Mouse (Mus musculus) hindbrain, embryonic 15.5 days (tissue): Measurements from ENCODE around the gene P2ry13. TPM values are rescaled to one million over a fixed set of nuclear protein-coding genes. Genes with fewer than 3 reads are reported as not detected.

Experiments
- ATAC-seq: fragments of 200-750 bp; cut with Nextera tagmentation; 2 replicates; pipeline ENCODE4 v1.8.0; 2017; ENCODE audit warnings: low read depth, moderate number of reproducible peaks, moderate TSS enrichment; ENCODE audit not compliant: low FRiP score
- H3K27ac ChIP-seq: fragments of 300-500 bp; sonication (generic); replicated peaks from 2 replicates; pipeline ENCODE4 v1.5.1; 2015; ENCODE audit warnings: mild to moderate bottlenecking, inconsistent platforms
- H3K27me3 ChIP-seq: fragments of 300-500 bp; sonication (generic); 2 replicates; pipeline ENCODE4 v1.6.1; 2015; ENCODE audit warnings: control low read depth, inconsistent platforms
- H3K36me3 ChIP-seq: fragments of 300-500 bp; sonication (generic); 2 replicates; pipeline ENCODE4 v1.6.1; 2015; ENCODE audit warnings: control low read depth, inconsistent platforms
- H3K4me1 ChIP-seq: fragments of 300-500 bp; sonication (generic); replicated peaks from 2 replicates; pipeline ENCODE4 v1.6.1; 2015; ENCODE audit warnings: control low read depth, inconsistent platforms
- H3K4me2 ChIP-seq: fragments of 300-500 bp; sonication (generic); 2 replicates; pipeline ENCODE4 v1.6.1; 2015; ENCODE audit warnings: moderate library complexity, mild to moderate bottlenecking, inconsistent platforms
- H3K4me3 ChIP-seq: fragments of 300-500 bp; sonication (generic); 2 replicates; pipeline ENCODE4 v1.5.1; 2015; ENCODE audit warnings: mild to moderate bottlenecking, inconsistent platforms
- H3K9ac ChIP-seq: fragments of 300-500 bp; sonication (generic); 2 replicates; pipeline ENCODE4 v1.6.1; 2015; ENCODE audit warnings: inconsistent platforms
- H3K9me3 ChIP-seq: fragments of 300-500 bp; sonication (generic); 2 replicates; pipeline ENCODE4 v1.6.1; 2016; ENCODE audit warnings: control low read depth, inconsistent platforms
- WGBS: fragments of 180-500 bp; shearing (Covaris S2); methylation state at CpG from one replicate; pipeline ENCODE4 v1.1.7; 2015; 5-methylcytosine and 5-hydroxymethylcytosine counted together
- polyA plus RNA-seq: library from polyadenylated mRNA; unstranded; fragments of >200 nt; fragmentation: Nextera tagmentation; extraction: Ambion mirVana; gene quantifications from 2 replicates; pipeline ENCODE4 v1.2.1, GENCODE M21; 2015

Gene P2ry13
- polyA plus RNA-seq, 1 experiment from 2014 or later: 1.5 TPM

DNA sequence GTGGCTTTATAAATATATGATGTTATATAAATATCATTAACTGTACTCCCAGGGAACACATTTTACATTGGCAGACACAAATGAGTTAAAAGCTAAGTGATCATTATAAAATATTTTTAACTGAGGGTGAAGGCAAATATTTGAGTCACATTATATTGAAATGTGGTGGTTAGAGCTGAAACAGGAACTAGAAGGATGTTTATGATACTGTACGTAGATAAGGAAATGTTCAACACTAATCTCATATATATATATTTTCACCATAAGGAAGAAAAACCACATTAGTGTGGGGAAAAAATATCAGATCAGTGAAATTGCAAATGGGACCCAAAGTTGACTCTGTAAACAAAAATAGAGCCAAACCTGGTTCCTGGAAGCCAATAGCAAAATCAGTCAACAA is 50.2 kb downstream of the P2ry13 start:
- no peaks in the 10 kb centered on the region for H3K27me3 ChIP-seq
- no peaks in the 10 kb centered on the region for H3K36me3 ChIP-seq
- H3K9me3 ChIP-seq: no peaks in the 10 kb centered on the region
- no peaks in the 10 kb centered on the region for H3K4me1 ChIP-seq
- no peak overlapping the region for H3K4me2 ChIP-seq
- WGBS: 91% methylated on average over 1 of the region's 1 CpGs
- H3K9ac ChIP-seq: no peak overlapping the region
- no peak overlapping the region for H3K4me3 ChIP-seq
- no peak overlapping the region for H3K27ac ChIP-seq
- no peak for ATAC-seq

Other genes starting within 250 kb of the P2ry13 start
- gene Med12l, start 205.1 kb downstream of the P2ry13 start, polyA plus RNA-seq: 4.2 and 5.3 TPM in 2 replicates
- 0.89 and 1.2 TPM in 2 replicates for gene Gpr171, start 109.1 kb downstream of the P2ry13 start, polyA plus RNA-seq
- 3.3 and 3.8 TPM in 2 replicates for gene P2ry14, start 57.3 kb downstream of the P2ry13 start, polyA plus RNA-seq
- gene Gpr87, start 15.8 kb downstream of the P2ry13 start, polyA plus RNA-seq: 0.09 and 0.14 TPM in 2 replicates
- gene P2ry12, start 52.0 kb upstream of the P2ry13 start, polyA plus RNA-seq: 8.4 and 9.1 TPM in 2 replicates
- 2.6 and 4.4 TPM in 2 replicates for gene Igsf10, start 133.5 kb upstream of the P2ry13 start, polyA plus RNA-seq